Mouse (Mus musculus) megakaryocyte-erythroid progenitor cell, adult 5 weeks (primary cell): ENCODE data around the gene Gm49403. TPM values are rescaled to one million over a fixed set of nuclear protein-coding genes. Genes with fewer than 3 reads are reported as not detected.

ENCODE experiments used
- polyA plus RNA-seq: library from polyadenylated mRNA; stranded (reverse); fragments of >175 nt; gene quantifications from 2 replicates; pipeline ENCODE4 v1.2.3, GENCODE M21; 2012

The Gm49403 gene
- not detected in 2 replicates for polyA plus RNA-seq

GRCm38 (mm10) chr19:8883616-8884015 lies at the start of gene Gm49403, which contains the start of gene Lbhd1:
Gm49403 (plus strand) TSS chr19:8883930.
Lbhd1 (plus strand) TSS chr19:8883732.

GRCm38 (mm10) chr19:8837251-8837791 lies 46.4 kb upstream of the Gm49403 start, which contains the start of gene Bscl2:
Bscl2 (plus strand) TSS chr19:8837467.

DNA sequence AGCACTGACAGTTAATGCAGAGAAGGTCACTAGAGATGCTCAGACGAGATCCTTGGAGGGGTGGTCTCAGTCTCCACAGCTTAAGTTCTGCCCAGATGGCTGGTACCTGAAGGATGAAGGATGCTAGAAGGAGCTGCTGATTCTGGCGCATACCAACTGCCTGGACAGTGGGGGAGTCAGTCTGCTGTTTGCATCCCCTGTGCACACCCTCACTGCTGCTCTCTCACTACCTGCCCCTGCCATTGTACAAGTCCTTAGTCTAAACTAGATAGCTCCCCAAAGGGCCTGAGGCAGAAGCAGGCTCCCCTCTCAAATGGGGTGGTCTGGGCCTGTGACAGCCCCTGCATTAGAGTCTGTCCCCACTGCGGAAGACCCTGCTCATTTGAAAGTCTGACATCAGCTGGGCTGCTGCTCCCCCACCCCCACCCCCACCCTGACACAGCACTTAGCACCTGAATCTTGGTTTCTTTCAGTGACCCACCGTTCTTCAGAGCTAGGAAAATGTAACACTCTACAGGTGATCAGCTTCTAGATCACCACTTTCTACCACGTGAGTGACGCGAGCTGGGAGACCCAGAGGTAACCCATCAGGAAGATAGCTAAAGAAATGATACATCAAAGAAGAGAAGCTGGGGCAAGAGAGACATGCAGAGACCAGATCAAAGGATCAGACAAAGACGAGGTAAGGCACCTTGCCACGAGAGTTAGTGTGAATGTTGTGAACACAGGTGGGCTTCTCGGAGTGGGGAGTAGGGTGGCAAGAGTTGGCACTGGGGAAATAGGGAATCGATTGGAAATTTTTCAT lies 44.4 kb upstream of the Gm49403 start, which contains the start of gene Gng3:
TSS of gene Gng3 (minus strand) at position 92 of the 805 bp plus-strand sequence.

GRCm38 (mm10) chr19:8850402-8850901 lies 33.3 kb upstream of the Gm49403 start, which contains the start of gene Lrrn4cl:
Lrrn4cl (plus strand) TSS chr19:8850768.

DNA sequence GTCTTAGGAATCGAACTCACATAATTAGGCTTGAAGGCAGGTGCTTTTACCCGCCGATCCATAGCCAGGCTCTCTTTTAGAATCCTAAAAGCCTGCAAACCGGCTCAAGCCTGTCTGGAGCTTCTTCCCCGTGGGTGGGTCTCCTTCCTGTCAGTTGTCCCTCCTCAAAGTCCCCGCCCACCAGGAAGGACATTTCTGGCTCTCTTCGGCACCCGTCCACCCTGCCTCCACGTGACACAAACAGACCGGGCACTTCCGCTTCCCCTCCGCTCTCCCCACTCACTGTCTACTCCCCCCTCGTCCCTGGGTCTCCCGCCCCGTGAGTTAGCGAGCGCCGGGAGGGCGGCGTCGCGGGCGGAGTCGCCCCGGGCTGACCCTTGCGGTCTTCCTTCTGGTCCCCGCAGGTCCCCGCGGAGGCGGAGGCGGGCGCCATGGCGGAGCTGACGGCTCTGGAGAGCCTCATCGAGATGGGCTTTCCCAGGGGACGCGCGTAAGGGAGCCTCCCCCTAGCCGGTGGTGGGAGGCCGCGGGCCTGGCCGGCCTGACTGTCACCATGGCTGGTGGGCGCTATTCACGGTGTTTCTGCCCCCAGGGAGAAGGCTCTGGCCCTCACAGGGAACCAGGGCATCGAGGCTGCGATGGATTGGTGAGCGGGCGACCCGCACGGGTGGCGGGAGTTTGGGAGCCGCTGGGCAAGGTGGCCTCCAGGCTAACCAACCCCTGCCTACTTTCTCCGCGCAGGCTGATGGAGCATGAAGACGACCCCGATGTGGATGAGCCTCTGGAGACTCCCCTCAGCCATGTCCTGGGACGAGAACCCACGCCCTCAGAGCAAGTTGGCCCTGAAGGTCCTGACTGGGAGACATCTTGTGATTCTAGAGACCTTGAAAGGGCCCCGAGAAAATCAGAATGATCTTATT lies 12.2 kb upstream of the Gm49403 start, which contains the start of gene Ubxn1:
TSS of gene Ubxn1 (plus strand) at position 230 of the 920 bp plus-strand sequence.

DNA sequence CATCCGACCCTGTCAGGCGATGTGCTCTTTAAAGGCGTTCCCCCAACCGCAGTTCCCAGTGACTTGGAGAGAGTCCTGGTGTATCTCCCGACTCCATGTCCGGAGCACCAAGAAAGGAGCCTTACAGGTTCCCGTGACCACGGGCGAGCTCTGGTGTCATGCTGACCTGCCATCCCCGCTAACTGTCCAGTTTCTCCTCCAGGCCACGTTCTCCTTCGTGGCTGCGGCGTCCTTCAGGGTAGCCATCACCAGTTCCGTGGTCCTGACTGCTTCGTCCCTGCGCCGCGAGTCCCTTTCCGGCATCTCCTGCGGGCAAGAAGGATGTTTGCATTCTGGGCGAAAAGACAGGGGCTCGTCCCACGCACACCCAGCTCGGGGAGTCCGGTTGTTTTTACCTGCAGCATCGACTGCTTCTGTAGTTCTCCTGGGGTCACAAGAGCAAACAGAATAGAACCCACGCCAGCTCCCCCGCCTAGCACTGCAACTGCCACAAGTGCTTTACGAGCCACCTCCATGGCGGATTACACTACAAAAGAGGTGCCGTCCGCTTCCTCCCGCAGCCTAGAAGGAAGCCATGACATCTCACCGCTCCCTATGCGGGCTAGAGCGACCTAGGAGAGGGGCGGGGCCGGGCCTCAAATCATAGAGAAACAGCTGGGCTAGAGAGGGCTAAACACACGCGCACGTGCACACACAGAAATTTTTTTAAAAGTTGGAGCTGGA lies 3.3 kb upstream of the Gm49403 start, which contains the start of gene Uqcc3:
TSS of gene Uqcc3 (minus strand) at position 613 of the 723 bp plus-strand sequence.

GRCm38 (mm10) chr19:8888511-8889385 lies 5.0 kb downstream of the Gm49403 start, which contains the start of the genes 1810009A15Rik and Gm49416:
1810009A15Rik (plus strand) TSS chr19:8888853.
Gm49416 (plus strand) TSS chr19:8888926.

GRCm38 (mm10) chr19:8892829-8893766 lies 9.4 kb downstream of the Gm49403 start, which contains the start of gene Ints5:
Ints5 (plus strand) TSS chr19:8893005.

DNA sequence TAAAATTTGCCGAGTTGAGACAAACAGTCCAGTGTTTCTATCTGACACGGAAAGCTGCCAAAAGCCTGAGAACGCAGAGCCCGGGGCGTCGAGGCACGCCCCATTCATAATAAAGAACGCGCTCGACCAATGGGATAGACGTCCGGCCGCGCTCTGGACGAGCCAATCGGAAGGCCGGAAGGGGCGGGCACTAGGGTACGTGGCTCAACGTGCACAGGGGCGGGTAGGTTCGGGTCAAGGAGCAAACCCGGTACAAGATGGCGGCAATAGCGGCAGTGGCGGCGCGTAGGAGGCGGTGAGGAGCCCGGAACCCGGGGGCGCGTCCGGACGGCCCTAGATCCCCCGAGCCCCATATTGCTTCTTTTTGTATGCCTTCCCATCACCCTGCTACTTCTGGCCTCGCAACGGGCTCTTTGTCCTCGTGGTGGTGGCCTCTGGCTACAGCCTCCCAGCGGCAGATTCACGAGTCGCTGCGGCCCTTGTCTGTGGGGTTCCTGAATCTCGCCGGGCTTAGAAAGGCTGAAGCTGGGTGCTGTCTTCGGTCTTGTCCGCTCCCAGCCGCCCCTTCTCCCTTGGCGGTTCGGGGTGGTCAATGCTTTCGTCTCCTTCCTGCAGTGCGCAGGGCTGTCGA lies 14.2 kb downstream of the Gm49403 start, which contains the start of gene Ganab:
TSS of gene Ganab (plus strand) at position 207 of the 631 bp plus-strand sequence.

DNA sequence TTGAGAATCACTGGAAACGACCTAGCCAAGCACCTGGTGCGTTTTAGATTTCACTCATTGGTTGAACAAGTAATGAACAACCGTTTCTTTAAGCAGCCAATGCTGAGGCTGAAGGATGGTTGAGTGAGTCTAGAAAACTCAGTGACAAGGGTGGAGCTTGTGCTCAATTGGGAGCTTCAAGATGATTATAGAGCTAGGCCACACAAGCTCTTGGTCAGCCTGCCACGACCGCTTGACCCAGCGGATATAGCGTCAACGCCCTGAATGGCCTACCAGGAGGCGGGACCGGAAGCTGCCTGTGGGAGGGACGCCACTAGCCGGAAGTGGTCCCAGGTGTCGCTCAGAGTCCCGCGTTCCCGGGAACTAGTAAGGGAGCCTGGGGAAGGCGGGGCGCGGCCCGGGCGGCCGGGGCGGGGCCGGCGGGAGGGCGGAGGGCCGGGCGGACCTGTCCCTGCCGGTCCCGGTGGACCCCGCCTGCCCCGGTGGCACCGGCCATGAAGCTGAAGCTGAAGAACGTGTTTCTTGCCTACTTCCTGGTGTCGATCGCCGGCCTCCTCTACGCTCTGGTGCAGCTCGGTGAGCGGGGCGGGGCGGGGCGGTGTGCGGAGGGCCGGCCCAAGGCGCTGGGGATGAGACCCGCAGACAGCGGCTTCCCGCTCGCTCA lies 36.5 kb downstream of the Gm49403 start, which contains the start of gene B3gat3:
TSS of gene B3gat3 (plus strand) at position 302 of the 664 bp plus-strand sequence.

DNA sequence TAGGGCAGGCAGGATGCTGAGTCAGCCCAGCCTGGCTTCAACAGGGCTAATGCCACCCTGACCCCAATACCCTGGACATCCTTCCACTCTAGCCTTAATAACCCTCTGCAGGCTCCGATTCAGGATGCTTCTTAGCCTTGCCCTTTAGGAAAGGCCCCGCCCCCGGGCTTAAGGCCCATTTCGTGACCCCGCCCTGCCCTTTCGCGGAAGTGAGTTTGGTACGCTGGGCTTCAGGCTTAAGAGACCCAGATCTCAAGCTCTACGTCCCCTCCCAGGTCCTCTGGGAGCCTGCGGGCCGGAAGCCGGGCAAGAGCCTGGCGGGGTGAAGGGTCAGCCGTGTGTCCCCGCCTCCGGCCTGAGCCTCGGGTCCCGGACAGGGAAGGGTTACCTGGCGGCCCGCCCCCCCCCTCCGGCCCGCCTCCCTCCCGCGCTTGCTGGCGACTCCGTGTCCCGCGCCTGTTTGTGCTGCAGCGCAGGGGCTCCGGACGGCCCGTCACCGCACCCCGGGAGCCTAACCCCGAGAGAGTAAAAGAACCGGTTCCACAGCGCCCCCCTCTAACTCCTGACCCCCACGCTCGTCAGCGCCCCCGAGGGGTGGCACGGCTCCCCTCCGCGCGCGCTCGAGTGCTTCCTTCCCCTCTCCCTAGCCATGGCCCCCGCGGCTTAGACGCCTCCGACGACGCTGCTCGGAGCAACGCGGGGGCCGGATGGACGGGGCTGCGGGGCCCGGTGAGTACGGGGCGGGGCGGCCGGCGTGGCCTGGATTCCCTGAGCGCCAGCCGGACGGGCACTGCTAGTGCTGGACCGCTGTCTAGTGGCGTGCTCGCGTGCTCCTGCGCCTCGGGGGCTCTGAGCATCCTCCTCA lies 45.7 kb downstream of the Gm49403 start, which contains the start of the genes Rom1 and Eml3:
TSS of gene Rom1 (minus strand) at position 133 of the 865 bp plus-strand sequence.
TSS of gene Eml3 (plus strand) at position 329 of the 865 bp plus-strand sequence.

Other genes with a start within 250 kb of the Gm49403 start
- 0.06 and 0.22 TPM in 2 replicates for gene Chrm1, start 220.1 kb upstream of the Gm49403 start, polyA plus RNA-seq
- gene Slc3a2, start 160.6 kb upstream of the Gm49403 start, polyA plus RNA-seq: 116 and 163 TPM in 2 replicates
- gene Wdr74, start 148.1 kb upstream of the Gm49403 start, polyA plus RNA-seq: 37.5 and 45.6 TPM in 2 replicates
- gene 1700092M07Rik, start 143.2 kb upstream of the Gm49403 start, polyA plus RNA-seq: 1.1 and 2.8 TPM in 2 replicates
- 24.2 and 27.7 TPM in 2 replicates for gene Stx5a, start 142.5 kb upstream of the Gm49403 start, polyA plus RNA-seq
- 37.5 and 54.2 TPM in 2 replicates for gene Nxf1, start 126.9 kb upstream of the Gm49403 start, polyA plus RNA-seq
- gene Tmem223, start 112.9 kb upstream of the Gm49403 start, polyA plus RNA-seq: 51.0 and 63.4 TPM in 2 replicates
- gene Tmem179b, start 109.5 kb upstream of the Gm49403 start, polyA plus RNA-seq: 61.1 and 78.1 TPM in 2 replicates
- 35.3 and 40.4 TPM in 2 replicates for gene Taf6l, start 97.5 kb upstream of the Gm49403 start, polyA plus RNA-seq
- gene Polr2g, start 85.4 kb upstream of the Gm49403 start, polyA plus RNA-seq: 5.0 and 6.5 TPM in 2 replicates
- gene Zbtb3, start 81.4 kb upstream of the Gm49403 start, polyA plus RNA-seq: 0.30 and 0.85 TPM in 2 replicates
- gene Ttc9c, start 64.6 kb upstream of the Gm49403 start, polyA plus RNA-seq: 2.8 and 3.5 TPM in 2 replicates
- 136 and 204 TPM in 2 replicates for gene Hnrnpul2, start 63.9 kb upstream of the Gm49403 start, polyA plus RNA-seq
- 141 and 155 TPM in 2 replicates for gene AC129217.1, start 54.2 kb upstream of the Gm49403 start, polyA plus RNA-seq
- gene Bscl2, start 46.5 kb upstream of the Gm49403 start, polyA plus RNA-seq: 91.7 and 97.7 TPM in 2 replicates
- not detected in 2 replicates for gene Gng3, start 44.7 kb upstream of the Gm49403 start, polyA plus RNA-seq
- gene Lrrn4cl, start 33.2 kb upstream of the Gm49403 start, polyA plus RNA-seq: 0.07 and 0.34 TPM in 2 replicates
- 176 and 267 TPM in 2 replicates for gene Ubxn1, start 12.4 kb upstream of the Gm49403 start, polyA plus RNA-seq
- gene Uqcc3, start 3.0 kb upstream of the Gm49403 start, polyA plus RNA-seq: 60.4 and 63.7 TPM in 2 replicates
- 0.47 and 0.98 TPM in 2 replicates for gene Lbhd1, start 198 bp upstream of the Gm49403 start, polyA plus RNA-seq
- 68.5 and 78.3 TPM in 2 replicates for gene 1810009A15Rik, start 4.9 kb downstream of the Gm49403 start, polyA plus RNA-seq
- 10.1 and 13.2 TPM in 2 replicates for gene Gm49416, start 5.0 kb downstream of the Gm49403 start, polyA plus RNA-seq
- 32.4 and 39.0 TPM in 2 replicates for gene Ints5, start 9.1 kb downstream of the Gm49403 start, polyA plus RNA-seq
- gene Ganab, start 14.1 kb downstream of the Gm49403 start, polyA plus RNA-seq: 52.6 and 60.1 TPM in 2 replicates
- 129 and 153 TPM in 2 replicates for gene B3gat3, start 36.4 kb downstream of the Gm49403 start, polyA plus RNA-seq
- gene Rom1, start 45.4 kb downstream of the Gm49403 start, polyA plus RNA-seq: 8.8 and 9.0 TPM in 2 replicates
- 76.3 and 82.6 TPM in 2 replicates for gene Eml3, start 45.6 kb downstream of the Gm49403 start, polyA plus RNA-seq
- gene Mta2, start 57.9 kb downstream of the Gm49403 start, polyA plus RNA-seq: 58.4 and 74.1 TPM in 2 replicates
- gene Tut1, start 69.9 kb downstream of the Gm49403 start, polyA plus RNA-seq: 28.2 and 29.0 TPM in 2 replicates
- 124 and 163 TPM in 2 replicates for gene Eef1g, start 83.1 kb downstream of the Gm49403 start, polyA plus RNA-seq
- 19.1 and 29.1 TPM in 2 replicates for gene Ahnak, start 105.4 kb downstream of the Gm49403 start, polyA plus RNA-seq
- not detected in 2 replicates for gene Scgb1a1, start 204.0 kb downstream of the Gm49403 start, polyA plus RNA-seq